Mouse (Mus musculus): Measurements from ENCODE around the gene Macf1. TPM values are rescaled to one million over a fixed set of nuclear protein-coding genes. Genes with fewer than 3 reads are reported as not detected.

The Macf1 gene
- polyA plus RNA-seq, 1 experiment from 2014 or later: 61.5 TPM

- peak; percentile 52; the same call in 1 of the 2 replicates for ATAC-seq (ENCODE audit: insufficient number of reproducible peaks, insufficient read depth, low FRiP score, low TSS enrichment, low read depth)
- Histone ChIP-seq H3K36me3 (no peaks in the 10 kb centered on the region), H3K4me2 (0 out of 2 replicates have a peak overlapping the region, but pooled peaks have one; percentile 44), H3K4me1 (replicated peaks) (peaks cover 23% of the 10 kb centered on the region), H3K4me3 (replicated peaks) (no peak overlapping the region), H3K27ac (no peak overlapping the region), H3K27me3 (no peaks in the 10 kb centered on the region), H3K9me3 (no peaks in the 10 kb centered on the region), H3K9ac (replicated peaks) (no peak overlapping the region)
- WGBS: 8% methylated on average over 7 of the region's 7 CpGs
Measured at GRCm38 (mm10) chr4:123571869-123572268, 112.3 kb downstream of the Macf1 start.

- H3K4me2 ChIP-seq: no peak overlapping the region
- no peak overlapping the region for H3K9ac ChIP-seq (replicated peaks)
- H3K27me3 ChIP-seq: no peaks in the 10 kb centered on the region
- 44% methylated on average over 7 of the region's 7 CpGs for WGBS
- ATAC-seq (ENCODE audit: insufficient number of reproducible peaks, insufficient read depth, low FRiP score, low TSS enrichment, low read depth): no peak
- H3K36me3 ChIP-seq: no peaks in the 10 kb centered on the region
- no peak overlapping the region for H3K27ac ChIP-seq
- H3K4me1 ChIP-seq (replicated peaks): peaks cover 27% of the 10 kb centered on the region
- H3K9me3 ChIP-seq: no peaks in the 10 kb centered on the region
- no peak overlapping the region for H3K4me3 ChIP-seq (replicated peaks)
Measured at GRCm38 (mm10) chr4:123565291-123565861, 118.8 kb downstream of the Macf1 start.

- Histone ChIP-seq H3K4me2 (no peak overlapping the region), H3K4me3 (replicated peaks) (no peak overlapping the region), H3K27ac (no peak overlapping the region), H3K27me3 (no peaks in the 10 kb centered on the region), H3K9me3 (no peaks in the 10 kb centered on the region), H3K4me1 (replicated peaks) (peaks cover 27% of the 10 kb centered on the region), H3K36me3 (no peaks in the 10 kb centered on the region), H3K9ac (replicated peaks) (no peak overlapping the region)
- WGBS: 49% methylated on average over 6 of the region's 6 CpGs
- no peak for ATAC-seq (ENCODE audit: insufficient number of reproducible peaks, insufficient read depth, low FRiP score, low TSS enrichment, low read depth)
Measured at GRCm38 (mm10) chr4:123564051-123564791, 119.9 kb downstream of the Macf1 start.

GRCm38 (mm10) chr4:123562177-123562815 lies 121.9 kb downstream of the Macf1 start:
- ATAC-seq (ENCODE audit: insufficient number of reproducible peaks, insufficient read depth, low FRiP score, low TSS enrichment, low read depth): no peak

GRCm38 (mm10) chr4:123560896-123561295 lies 123.3 kb downstream of the Macf1 start:
- WGBS: 82% methylated on average over 4 of the region's 4 CpGs
- no peaks in the 10 kb centered on the region for H3K9me3 ChIP-seq
- H3K36me3 ChIP-seq: no peaks in the 10 kb centered on the region
- H3K9ac ChIP-seq (replicated peaks): no peak overlapping the region
- H3K4me1 ChIP-seq (replicated peaks): peaks cover 24% of the 10 kb centered on the region
- no peak overlapping the region for H3K4me2 ChIP-seq
- H3K4me3 ChIP-seq (replicated peaks): no peak overlapping the region
- H3K27ac ChIP-seq: no peak overlapping the region
- ATAC-seq (ENCODE audit: insufficient number of reproducible peaks, insufficient read depth, low FRiP score, low TSS enrichment, low read depth): no peak
- no peaks in the 10 kb centered on the region for H3K27me3 ChIP-seq

More at GRCm38 (mm10) chr4:123562177-123562815, 121.9 kb downstream of the Macf1 start:
- H3K9me3 ChIP-seq: no peaks in the 10 kb centered on the region
- H3K27me3 ChIP-seq: no peaks in the 10 kb centered on the region
- no peak overlapping the region for H3K9ac ChIP-seq (replicated peaks)
- no peak overlapping the region for H3K4me3 ChIP-seq (replicated peaks)
- H3K36me3 ChIP-seq: no peaks in the 10 kb centered on the region
- peaks cover 22% of the 10 kb centered on the region for H3K4me1 ChIP-seq (replicated peaks)
- H3K27ac ChIP-seq: no peak overlapping the region
- WGBS: 78% methylated on average over 3 of the region's 3 CpGs
- H3K4me2 ChIP-seq: no peak overlapping the region

GRCm38 (mm10) chr4:123558496-123558895 lies 125.7 kb downstream of the Macf1 start:
- H3K36me3 ChIP-seq: no peaks in the 10 kb centered on the region
- 0 out of 2 replicates have a peak, but pooled peaks cover 6% of the 10 kb centered on the region for H3K4me1 ChIP-seq (replicated peaks)
- 89% methylated on average over 2 of the region's 2 CpGs for WGBS
- no peaks in the 10 kb centered on the region for H3K9me3 ChIP-seq
- no peaks in the 10 kb centered on the region for H3K27me3 ChIP-seq
- H3K4me3 ChIP-seq (replicated peaks): no peak overlapping the region
- no peak for ATAC-seq (ENCODE audit: insufficient number of reproducible peaks, insufficient read depth, low FRiP score, low TSS enrichment, low read depth)
- H3K9ac ChIP-seq (replicated peaks): no peak overlapping the region
- no peak overlapping the region for H3K27ac ChIP-seq
- no peak overlapping the region for H3K4me2 ChIP-seq

- Histone ChIP-seq H3K9ac (replicated peaks) (no peak overlapping the region), H3K4me1 (replicated peaks) (peaks cover 6% of the 10 kb centered on the region), H3K4me3 (replicated peaks) (no peak overlapping the region), H3K36me3 (no peaks in the 10 kb centered on the region), H3K9me3 (no peaks in the 10 kb centered on the region), H3K27me3 (no peaks in the 10 kb centered on the region), H3K27ac (no peak overlapping the region), H3K4me2 (no peak overlapping the region)
- no peak for ATAC-seq (ENCODE audit: insufficient number of reproducible peaks, insufficient read depth, low FRiP score, low TSS enrichment, low read depth)
Measured at GRCm38 (mm10) chr4:123555251-123555650, 128.9 kb downstream of the Macf1 start.

GRCm38 (mm10) chr4:123552689-123553088 lies 131.5 kb downstream of the Macf1 start:
- Histone ChIP-seq H3K9me3 (no peaks in the 10 kb centered on the region), H3K36me3 (peaks cover 9% of the 10 kb centered on the region; the same call in 1 of the 2 replicates), H3K4me1 (replicated peaks) (peaks cover 6% of the 10 kb centered on the region), H3K4me3 (replicated peaks) (no peak overlapping the region), H3K9ac (replicated peaks) (no peak overlapping the region), H3K27ac (no peak overlapping the region), H3K27me3 (no peaks in the 10 kb centered on the region), H3K4me2 (no peak overlapping the region)
- WGBS: 40% methylated on average over 3 of the region's 3 CpGs
- ATAC-seq (ENCODE audit: insufficient number of reproducible peaks, insufficient read depth, low FRiP score, low TSS enrichment, low read depth): no peak

GRCm38 (mm10) chr4:123548317-123548716 lies 135.8 kb downstream of the Macf1 start:
- H3K9me3 ChIP-seq: no peaks in the 10 kb centered on the region
- WGBS: 87% methylated on average over 3 of the region's 3 CpGs
- no peak for ATAC-seq (ENCODE audit: insufficient number of reproducible peaks, insufficient read depth, low FRiP score, low TSS enrichment, low read depth)

GRCm38 (mm10) chr4:123543691-123544090 lies 140.5 kb downstream of the Macf1 start:
- no peak overlapping the region for H3K9ac ChIP-seq (replicated peaks)
- H3K4me2 ChIP-seq: no peak overlapping the region
- H3K9me3 ChIP-seq: no peaks in the 10 kb centered on the region
- no peaks in the 10 kb centered on the region for H3K27me3 ChIP-seq
- no peak overlapping the region for H3K27ac ChIP-seq
- ATAC-seq (ENCODE audit: insufficient number of reproducible peaks, insufficient read depth, low FRiP score, low TSS enrichment, low read depth): no peak
- H3K4me3 ChIP-seq (replicated peaks): no peak overlapping the region
- H3K36me3 ChIP-seq: peaks cover 5% of the 10 kb centered on the region; the same call in 1 of the 2 replicates
- H3K4me1 ChIP-seq (replicated peaks): no peaks in the 10 kb centered on the region

More at GRCm38 (mm10) chr4:123548317-123548716, 135.8 kb downstream of the Macf1 start:
- H3K27ac ChIP-seq: no peak overlapping the region
- H3K4me3 ChIP-seq (replicated peaks): no peak overlapping the region
- H3K4me2 ChIP-seq: no peak overlapping the region
- H3K27me3 ChIP-seq: no peaks in the 10 kb centered on the region
- H3K9ac ChIP-seq (replicated peaks): no peak overlapping the region
- peaks cover 9% of the 10 kb centered on the region; the same call in 1 of the 2 replicates for H3K36me3 ChIP-seq
- H3K4me1 ChIP-seq (replicated peaks): peaks cover 3% of the 10 kb centered on the region

GRCm38 (mm10) chr4:123535271-123535670 lies 148.9 kb downstream of the Macf1 start:
- no peaks in the 10 kb centered on the region for H3K9me3 ChIP-seq
- peaks cover 8% of the 10 kb centered on the region; the same call in 1 of the 2 replicates for H3K36me3 ChIP-seq
- no peaks in the 10 kb centered on the region for H3K27me3 ChIP-seq
- no peak overlapping the region for H3K4me3 ChIP-seq (replicated peaks)
- no peak overlapping the region for H3K4me2 ChIP-seq
- no peak overlapping the region for H3K27ac ChIP-seq
- WGBS: 43% methylated on average over 1 of the region's 1 CpGs
- ATAC-seq (ENCODE audit: insufficient number of reproducible peaks, insufficient read depth, low FRiP score, low TSS enrichment, low read depth): no peak
- no peaks in the 10 kb centered on the region for H3K4me1 ChIP-seq (replicated peaks)
- H3K9ac ChIP-seq (replicated peaks): no peak overlapping the region
